Mouse (Mus musculus) embryonic facial prominence, embryonic 12.5 days (tissue): ENCODE data around the gene Ctdsp2. TPM values are rescaled to one million over a fixed set of nuclear protein-coding genes. Genes with fewer than 3 reads are reported as not detected.
A peak's percentile ranks its signal among the peaks of the same experiment; 100 is the strongest.

Experiments used
- ATAC-seq: fragments of 200-750 bp; cut with Nextera tagmentation; 2 replicates; pipeline ENCODE4 v1.8.0; 2017; ENCODE audit not compliant: insufficient number of reproducible peaks, insufficient read depth, low FRiP score, low TSS enrichment
- H3K27ac ChIP-seq: fragments of 300-500 bp; sonication (generic); 2 replicates; pipeline ENCODE4 v1.5.1; 2016; ENCODE audit warnings: mild to moderate bottlenecking
- H3K27me3 ChIP-seq: fragments of 300-500 bp; sonication (generic); 2 replicates; pipeline ENCODE4 v1.6.1; 2016; ENCODE audit warnings: mild to moderate bottlenecking, moderate library complexity
- H3K36me3 ChIP-seq: fragments of 300-500 bp; sonication (generic); 2 replicates; pipeline ENCODE4 v1.6.1; 2016; ENCODE audit warnings: mild to moderate bottlenecking
- H3K4me1 ChIP-seq: fragments of 300-500 bp; sonication (generic); 2 replicates; pipeline ENCODE4 v1.6.1; 2016
- H3K4me2 ChIP-seq: fragments of 300-500 bp; sonication (generic); replicated peaks from 2 replicates; pipeline ENCODE4 v1.6.1; 2016; ENCODE audit warnings: mild to moderate bottlenecking, moderate library complexity
- H3K4me3 ChIP-seq: fragments of 300-500 bp; sonication (generic); 2 replicates; pipeline ENCODE4 v1.5.1; 2016; ENCODE audit warnings: mild to moderate bottlenecking
- H3K9ac ChIP-seq: fragments of 300-500 bp; sonication (generic); 2 replicates; pipeline ENCODE4 v1.6.1; 2016; ENCODE audit warnings: mild to moderate bottlenecking, moderate library complexity
- H3K9me3 ChIP-seq: fragments of 300-500 bp; sonication (generic); 2 replicates; pipeline ENCODE4 v1.6.1; 2016; ENCODE audit warnings: mild to moderate bottlenecking, moderate library complexity
- WGBS: fragments of 180-500 bp; shearing (Covaris S2); methylation state at CpG from one replicate; pipeline ENCODE4 v1.1.7; 2016; 5-methylcytosine and 5-hydroxymethylcytosine counted together
- polyA plus RNA-seq: library from polyadenylated mRNA; unstranded; fragments of >200 nt; fragmentation: Nextera tagmentation; extraction: Ambion mirVana; gene quantifications from 2 replicates; pipeline ENCODE4 v1.2.1, GENCODE M21; 2016

Ctdsp2 gene
- polyA plus RNA-seq, 1 experiment from 2014 or later = 91.0 TPM

- 80% methylated on average over 8 of the region's 8 CpGs for WGBS
- Histone ChIP-seq H3K27me3 (no peaks in the 10 kb centered on the region), H3K4me1 (0 out of 2 replicates have a peak, but pooled peaks cover 10% of the 10 kb centered on the region), H3K4me3 (no peak overlapping the region), H3K9me3 (no peaks in the 10 kb centered on the region), H3K9ac (no peak overlapping the region), H3K36me3 (peaks cover 10% of the 10 kb centered on the region), H3K27ac (no peak overlapping the region), H3K4me2 (no peak overlapping the region)
- no peak for ATAC-seq
These were observed 54.8 kb downstream of the Ctdsp2 start for GRCm38 (mm10) chr10:127033301-127033741.

DNA sequence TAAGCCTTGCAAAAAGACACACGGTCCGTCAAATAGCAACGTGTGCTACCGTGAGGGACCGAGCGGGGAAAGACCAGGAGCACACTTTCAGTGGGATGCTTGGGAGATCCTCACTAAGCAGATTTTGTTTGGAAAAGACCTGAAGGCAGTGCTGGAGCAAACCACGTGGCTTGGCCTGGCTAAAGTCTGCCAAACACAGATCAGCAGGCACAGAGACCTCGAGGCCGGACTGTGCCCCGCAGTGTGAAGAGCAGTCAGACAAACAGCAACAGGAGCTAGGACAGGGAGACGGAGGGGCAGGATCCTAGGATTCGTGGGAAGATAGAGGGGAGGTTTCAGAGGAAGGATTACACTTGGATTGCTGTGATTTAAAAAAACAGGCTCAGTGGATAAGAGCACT is 57.8 kb downstream of the Ctdsp2 start:
- Histone ChIP-seq H3K36me3 (no peaks in the 10 kb centered on the region), H3K27me3 (peaks cover 10% of the 10 kb centered on the region; the same call in 1 of the 2 replicates), H3K9ac (no peak overlapping the region), H3K9me3 (no peaks in the 10 kb centered on the region), H3K4me3 (no peak overlapping the region), H3K4me1 (no peaks in the 10 kb centered on the region), H3K4me2 (no peak overlapping the region), H3K27ac (no peak overlapping the region)
- no peak for ATAC-seq
- WGBS = 80% methylated on average over 12 of the region's 12 CpGs

- peaks cover 4% of the 10 kb centered on the region; the same call in 1 of the 2 replicates for H3K4me1 ChIP-seq
- H3K36me3 ChIP-seq = no peaks in the 10 kb centered on the region
- no peaks in the 10 kb centered on the region for H3K9me3 ChIP-seq
- H3K4me2 ChIP-seq = no peak overlapping the region
- H3K4me3 ChIP-seq = no peak overlapping the region
- WGBS = 80% methylated on average over 12 of the region's 12 CpGs
- H3K27me3 ChIP-seq = peaks cover 10% of the 10 kb centered on the region; the same call in 1 of the 2 replicates
- no peak overlapping the region for H3K9ac ChIP-seq
- no peak overlapping the region for H3K27ac ChIP-seq
- no peak for ATAC-seq
These were observed 59.1 kb downstream of the Ctdsp2 start for GRCm38 (mm10) chr10:127037641-127038040.

GRCm38 (mm10) chr10:127040569-127041214 is 62.2 kb downstream of the Ctdsp2 start:
- Histone ChIP-seq H3K4me1 (peaks cover 9% of the 10 kb centered on the region; the same call in 1 of the 2 replicates), H3K9me3 (no peaks in the 10 kb centered on the region), H3K4me3 (peak overlapping the region; percentile 83), H3K27ac (0 out of 2 replicates have a peak overlapping the region, but pooled peaks have one; percentile 66), H3K27me3 (peaks cover 10% of the 10 kb centered on the region; the same call in 1 of the 2 replicates), H3K4me2 (peak overlapping the region; percentile 97), H3K36me3 (peaks cover 10% of the 10 kb centered on the region), H3K9ac (peak overlapping the region; percentile 68)
- WGBS = 2% methylated on average over 20 of the region's 20 CpGs
- ATAC-seq = no peak

- ATAC-seq = peak; percentile 61
- under 1% methylated on average over 28 of the region's 28 CpGs for WGBS
- peak within 1 kb of the TSS; percentile 97 for H3K4me2 ChIP-seq
- no peaks in the 10 kb centered on the region for H3K9me3 ChIP-seq
- H3K27me3 ChIP-seq = peaks cover 10% of the 10 kb centered on the region; the same call in 1 of the 2 replicates
- peak within 1 kb of the TSS; percentile 68 for H3K9ac ChIP-seq
- H3K36me3 ChIP-seq = peaks cover 10% of the 10 kb centered on the region
- H3K4me3 ChIP-seq = peak within 1 kb of the TSS; percentile 83
- H3K27ac ChIP-seq = peak within 1 kb of the TSS; percentile 80; the same call in 1 of the 2 replicates
- peaks cover 9% of the 10 kb centered on the region; the same call in 1 of the 2 replicates for H3K4me1 ChIP-seq
These were observed 62.8 kb downstream of the Ctdsp2 start, which contains the start of the genes Mettl1 and Eef1akmt3 for GRCm38 (mm10) chr10:127041274-127041766. Mettl1 (plus strand) TSS chr10:127041414. Eef1akmt3 (minus strand) TSS chr10:127041513.

DNA sequence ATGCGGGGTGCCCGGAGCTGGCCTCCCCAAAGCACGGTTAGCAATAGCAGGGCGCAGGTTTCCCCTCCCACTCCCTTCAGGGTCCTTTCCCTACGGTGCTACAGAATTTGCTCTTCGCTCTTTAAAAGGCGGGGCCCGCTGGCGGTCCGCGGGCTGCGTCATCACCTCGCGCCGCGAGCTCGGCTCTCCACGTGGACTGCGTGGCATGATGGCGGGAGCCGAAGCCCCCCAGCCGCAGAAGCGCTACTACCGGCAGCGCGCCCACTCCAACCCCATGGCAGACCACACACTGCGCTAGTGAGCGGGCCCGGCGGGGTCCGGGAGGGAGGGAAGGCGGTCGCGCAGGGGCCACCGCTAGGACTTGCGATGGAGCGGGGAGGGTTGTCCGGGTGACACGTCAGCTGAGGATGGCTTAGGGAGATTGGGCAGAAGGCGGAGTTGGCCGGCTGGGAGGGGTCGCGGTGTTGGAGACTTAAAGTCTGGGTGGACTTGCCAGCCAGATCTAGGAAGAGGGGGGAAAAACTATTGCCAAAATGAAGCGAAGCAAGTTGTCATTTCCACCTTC is 63.3 kb downstream of the Ctdsp2 start:
- Histone ChIP-seq H3K27me3 (peaks cover 10% of the 10 kb centered on the region; the same call in 1 of the 2 replicates), H3K4me3 (peak overlapping the region; percentile 83), H3K9me3 (no peaks in the 10 kb centered on the region), H3K4me2 (peak overlapping the region; percentile 97), H3K27ac (peak overlapping the region; percentile 80; the same call in 1 of the 2 replicates), H3K36me3 (peaks cover 10% of the 10 kb centered on the region), H3K4me1 (peaks cover 9% of the 10 kb centered on the region; the same call in 1 of the 2 replicates), H3K9ac (peak overlapping the region; percentile 68)
- peak; percentile 79 for ATAC-seq
- WGBS = under 1% methylated on average over 44 of the region's 44 CpGs

GRCm38 (mm10) chr10:127042468-127043115 is 64.1 kb downstream of the Ctdsp2 start:
- no peak overlapping the region for H3K27ac ChIP-seq
- H3K4me3 ChIP-seq = peak overlapping the region; percentile 83
- peak overlapping the region; percentile 97 for H3K4me2 ChIP-seq
- peak overlapping the region; percentile 68 for H3K9ac ChIP-seq
- peaks cover 16% of the 10 kb centered on the region for H3K27me3 ChIP-seq
- peaks cover 10% of the 10 kb centered on the region for H3K36me3 ChIP-seq
- H3K4me1 ChIP-seq = peaks cover 9% of the 10 kb centered on the region; the same call in 1 of the 2 replicates
- H3K9me3 ChIP-seq = no peaks in the 10 kb centered on the region
- ATAC-seq = no peak
- 16% methylated on average over 5 of the region's 5 CpGs for WGBS

GRCm38 (mm10) chr10:127043187-127043586 is 64.7 kb downstream of the Ctdsp2 start:
- ATAC-seq = no peak
- H3K9ac ChIP-seq = no peak overlapping the region
- peaks cover 22% of the 10 kb centered on the region for H3K27me3 ChIP-seq
- H3K4me1 ChIP-seq = peaks cover 9% of the 10 kb centered on the region; the same call in 1 of the 2 replicates
- H3K27ac ChIP-seq = no peak overlapping the region
- H3K9me3 ChIP-seq = no peaks in the 10 kb centered on the region
- 81% methylated on average over 6 of the region's 6 CpGs for WGBS
- H3K4me3 ChIP-seq = no peak overlapping the region
- H3K4me2 ChIP-seq = no peak overlapping the region
- peaks cover 10% of the 10 kb centered on the region for H3K36me3 ChIP-seq

DNA sequence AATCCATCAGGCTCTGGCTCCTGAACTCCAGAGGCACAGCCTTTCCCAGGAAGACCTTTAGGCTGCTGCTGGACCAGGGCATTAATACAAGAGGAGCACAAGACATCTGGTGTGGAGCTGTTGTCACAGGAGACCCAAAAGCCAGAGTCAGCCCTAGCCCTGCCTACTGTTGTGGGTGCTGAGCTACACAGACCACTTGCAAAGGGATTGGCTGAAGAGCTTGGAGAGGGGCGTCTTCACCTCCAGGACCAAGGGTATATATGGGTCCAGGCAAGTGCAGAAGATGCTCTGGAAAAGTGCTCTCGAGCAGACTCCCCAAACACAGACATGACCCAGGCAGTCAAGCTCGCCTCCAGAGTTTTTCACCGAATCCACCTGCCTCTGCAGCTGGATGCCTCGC is 69.4 kb downstream of the Ctdsp2 start, which contains the start of gene Cyp27b1:
Cyp27b1 (plus strand) TSS at position 297 of the 400 bp plus-strand sequence.
- no peak within 1 kb of the TSS for H3K9ac ChIP-seq
- WGBS = 26% methylated on average over 5 of the region's 5 CpGs
- H3K27ac ChIP-seq = no peak within 1 kb of the TSS
- peaks cover 6% of the 10 kb centered on the region; the same call in 1 of the 2 replicates for H3K4me1 ChIP-seq
- no peaks in the 10 kb centered on the region for H3K9me3 ChIP-seq
- H3K4me3 ChIP-seq = 0 out of 2 replicates have a peak within 1 kb of the TSS, but pooled peaks have one; percentile 6
- peaks cover 10% of the 10 kb centered on the region for H3K36me3 ChIP-seq
- peak within 1 kb of the TSS; percentile 1 for H3K4me2 ChIP-seq
- H3K27me3 ChIP-seq = peaks cover 53% of the 10 kb centered on the region
- no peak for ATAC-seq

GRCm38 (mm10) chr10:127048608-127049394 is 70.3 kb downstream of the Ctdsp2 start:
- no peak for ATAC-seq
- Histone ChIP-seq H3K4me2 (peak overlapping the region; percentile 1), H3K36me3 (peaks cover 5% of the 10 kb centered on the region; the same call in 1 of the 2 replicates), H3K9me3 (no peaks in the 10 kb centered on the region), H3K27me3 (peaks cover 53% of the 10 kb centered on the region), H3K9ac (no peak overlapping the region), H3K4me1 (peaks cover 3% of the 10 kb centered on the region; the same call in 1 of the 2 replicates), H3K27ac (no peak overlapping the region), H3K4me3 (0 out of 2 replicates have a peak overlapping the region, but pooled peaks have one; percentile 6)
- 4% methylated on average over 35 of the region's 35 CpGs for whole genome bisulfite sequencing
